Mouse (Mus musculus) G1E (cell line): ENCODE results near the gene Ptrh2.

Experiments used
- CTCF ChIP-seq: IDR thresholded peaks from 2 replicates; pipeline ENCODE4 v1.5.1; 2012; ENCODE audit warnings: low read depth, low read length, inconsistent platforms, mixed read lengths
- GATA1 ChIP-seq: IDR thresholded peaks from 2 replicates; pipeline ENCODE4 v1.6.1; 2012; ENCODE audit warnings: borderline replicate concordance, low read length, inconsistent platforms, mixed read lengths
- GATA2 ChIP-seq: IDR thresholded peaks from 2 replicates; pipeline ENCODE4 v1.6.1; 2012; ENCODE audit warnings: low read depth, low read length, inconsistent platforms, borderline replicate concordance
- POLR2AphosphoS5 ChIP-seq: IDR thresholded peaks from 2 replicates; pipeline ENCODE4 v1.6.1; 2012; ENCODE audit warnings: low read depth, low read length, inconsistent platforms; ENCODE audit not compliant: insufficient replicate concordance
- TAL1 ChIP-seq: conservative IDR thresholded peaks from 2 replicates; pipeline ENCODE4 v1.6.1; 2012; ENCODE audit warnings: low read depth, low read length, inconsistent platforms, mixed read lengths

- TF ChIP-seq CTCF (no peak), POLR2AphosphoS5 (no peak), GATA1 (no peak), TAL1 (no peak), GATA2 (no peak)
These were observed 6.6 kb downstream of the Ptrh2 start for GRCm38 (mm10) chr11:86690383-86690782.
